Comparison of ENCODE assay signal across 9 mouse cellular contexts in genomic region chr7:109615601-109616000, GRCm38 (mm10).
DNase-seq lines count a peak whose midpoint lies in the region; ATAC-seq and TF ChIP-seq lines count a peak whose summit lies in the region.
"Had no signal": no experiment of that assay in that cellular context is flagged by ENCODE, and none has a peak within 500 bp of the region (broad histone marks: within the 10 kb centered on the region; RNA-seq: fewer than 3 reads in every experiment).

No protein-coding gene starts in this region.

- TF ChIP-seq EP300 in heart, adult 2 months (IDR thresholded peaks at IDR 0.05; ENCODE audit: insufficient read depth, low read depth, low read length), result no peak
- no peak for TF ChIP-seq EP300 in liver, postnatal 0 days (IDR thresholded peaks at IDR 0.05; ENCODE audit: low read depth)

- no peak for TF ChIP-seq POLR2A in heart, adult 2 months (IDR thresholded peaks at IDR 0.05; ENCODE audit: insufficient read depth, low read depth, low read length)

- no peaks in the 10 kb centered on the region for H3K9me3 ChIP-seq in embryonic facial prominence, embryonic 10.5 days
- H3K9me3 ChIP-seq in hindbrain, embryonic 10.5 days, result no peaks in the 10 kb centered on the region
- H3K9me3 ChIP-seq in liver, postnatal 0 days (ENCODE audit: low read length), result no peaks in the 10 kb centered on the region

- intact Hi-C loops in heart, adult 2 months (cut with DNase I), result loop anchor here (2.0 to 10.0 kb wide), 2 partner anchors 25 to 171 kb away; no protein-coding TSS in a partner anchor
- intact Hi-C loops in left cerebral cortex, postnatal 25 days (cut with DNase I), result loop anchor here (5.0 kb wide), 2 partner anchors 57 to 68 kb away; no protein-coding TSS in a partner anchor

- DNase-seq in heart, adult 2 months, result no peak
- DNase-seq in heart, adult 9 months (ENCODE audit: low spot score in 2 of 2), result no peak
- DNase-seq in embryonic facial prominence, embryonic 10.5 days (ENCODE audit: low spot score), result no peak
- DNase-seq in hindbrain, embryonic 10.5 days (ENCODE audit: low spot score), result peak; percentile 15
- no peak for DNase-seq in liver, postnatal 0 days
- DNase-seq in frontal cortex, adult 2 months (ENCODE audit: extremely low spot score in 1 of 2, low spot score in 1 of 2), result no peak
- DNase-seq in left cerebral cortex, postnatal 25 days (ENCODE audit: low spot score in 2 of 2), result no peak
- no peak for DNase-seq in ovary, adult 18-20 months (ENCODE audit: low spot score)

- peaks cover 22% of the 10 kb centered on the region for H3K4me1 ChIP-seq in heart, adult 2 months (ENCODE audit: control insufficient read depth, insufficient read depth, low read length)
- H3K4me1 ChIP-seq in embryonic facial prominence, embryonic 10.5 days, result peaks cover 69% of the 10 kb centered on the region
- peaks cover 74% of the 10 kb centered on the region for H3K4me1 ChIP-seq in hindbrain, embryonic 10.5 days (replicated peaks)
- peaks cover 32% of the 10 kb centered on the region for H3K4me1 ChIP-seq in liver, postnatal 0 days (ENCODE audit: insufficient read depth)

- TF ChIP-seq CTCF in heart, adult 2 months (IDR thresholded peaks at IDR 0.05), result no peak
- no peak for TF ChIP-seq CTCF in liver, postnatal 0 days (IDR thresholded peaks at IDR 0.05; ENCODE audit: low read depth)

- H3K27me3 ChIP-seq in heart, adult 2 months (ENCODE audit: control insufficient read depth, insufficient read depth, low read length), result no peaks in the 10 kb centered on the region
- H3K27me3 ChIP-seq in embryonic facial prominence, embryonic 10.5 days (replicated peaks; ENCODE audit: low read depth, poor library complexity, severe bottlenecking), result no peaks in the 10 kb centered on the region
- H3K27me3 ChIP-seq in hindbrain, embryonic 10.5 days (ENCODE audit: insufficient read depth, poor library complexity, severe bottlenecking), result no peaks in the 10 kb centered on the region
- no peaks in the 10 kb centered on the region for H3K27me3 ChIP-seq in liver, postnatal 0 days (ENCODE audit: insufficient read depth, low read length)
- H3K27me3 ChIP-seq: CH12.LX had no signal

- 9% methylated on average over 4 of the region's 4 CpGs for WGBS in heart, adult 2 months
- 27% methylated on average over 4 of the region's 4 CpGs for WGBS in embryonic facial prominence, embryonic 10.5 days
- WGBS in hindbrain, embryonic 10.5 days, result 31% methylated on average over 4 of the region's 4 CpGs
- WGBS in liver, postnatal 0 days (ENCODE audit: insufficient replicate concordance), result 56% methylated on average over 4 of the region's 4 CpGs

- H3K4me3 ChIP-seq in heart, adult 2 months, result peak overlapping the region; percentile 82
- H3K4me3 ChIP-seq in embryonic facial prominence, embryonic 10.5 days, result peak overlapping the region; percentile 55
- H3K4me3 ChIP-seq in hindbrain, embryonic 10.5 days, result peak overlapping the region; percentile 48
- no peak overlapping the region for H3K4me3 ChIP-seq in liver, postnatal 0 days (ENCODE audit: low read depth, low read length)

- ATAC-seq in liver, postnatal 0 days, result no peak

- peak overlapping the region; percentile 72 for H3K9ac ChIP-seq in heart, adult 2 months (ENCODE audit: low read depth, low read length)
- peak overlapping the region; percentile 62; the same call in 1 of the 2 replicates for H3K9ac ChIP-seq in liver, postnatal 0 days (replicated peaks)

- H3K36me3 ChIP-seq in heart, adult 2 months (ENCODE audit: control insufficient read depth, insufficient read depth, low read length), result peaks cover 35% of the 10 kb centered on the region
- no peaks in the 10 kb centered on the region for H3K36me3 ChIP-seq in embryonic facial prominence, embryonic 10.5 days (replicated peaks)
- no peaks in the 10 kb centered on the region for H3K36me3 ChIP-seq in hindbrain, embryonic 10.5 days
- H3K36me3 ChIP-seq in liver, postnatal 0 days (replicated peaks; ENCODE audit: insufficient read depth, low read length), result no peaks in the 10 kb centered on the region

- H3K79me2 ChIP-seq in heart, adult 2 months (replicated peaks; ENCODE audit: control insufficient read depth, insufficient read depth, low read length), result peaks cover 3% of the 10 kb centered on the region

- H3K4me2 ChIP-seq in liver, postnatal 0 days (ENCODE audit: low read depth, low read length), result peak overlapping the region; percentile 79

- H3K27ac ChIP-seq in heart, adult 2 months, result peak overlapping the region; percentile 97
- H3K27ac ChIP-seq in embryonic facial prominence, embryonic 10.5 days (replicated peaks), result peak overlapping the region; percentile 87
- H3K27ac ChIP-seq in hindbrain, embryonic 10.5 days, result peak overlapping the region; percentile 88
- peak overlapping the region; percentile 73; the same call in 1 of the 2 replicates for H3K27ac ChIP-seq in liver, postnatal 0 days (ENCODE audit: low read depth)
